Mouse (Mus musculus) heart, embryonic 15.5 days (tissue): ENCODE results near the gene Rpl27a. TPM values are rescaled to one million over a fixed set of nuclear protein-coding genes. Genes with fewer than 3 reads are reported as not detected.

Source experiments
- ATAC-seq: fragments of 200-750 bp; cut with Nextera tagmentation; replicated peaks from 2 replicates; pipeline ENCODE4 v1.8.0; 2017; ENCODE audit warnings: low read depth, moderate TSS enrichment; ENCODE audit not compliant: insufficient number of reproducible peaks, insufficient read depth, low FRiP score
- H3K27ac ChIP-seq: fragments of 300-500 bp; sonication (generic); 2 replicates; pipeline ENCODE4 v1.5.1; 2015; ENCODE audit warnings: mild to moderate bottlenecking, inconsistent platforms
- H3K27me3 ChIP-seq: fragments of 300-500 bp; sonication (generic); 2 replicates; pipeline ENCODE4 v1.6.1; 2015; ENCODE audit warnings: inconsistent platforms
- H3K36me3 ChIP-seq: fragments of 300-500 bp; sonication (generic); 2 replicates; pipeline ENCODE4 v1.6.1; 2015; ENCODE audit warnings: mild to moderate bottlenecking, inconsistent platforms
- H3K4me1 ChIP-seq: fragments of 300-500 bp; sonication (generic); replicated peaks from 2 replicates; pipeline ENCODE4 v1.6.1; 2015; ENCODE audit warnings: inconsistent platforms
- H3K4me2 ChIP-seq: fragments of 300-500 bp; sonication (generic); 2 replicates; pipeline ENCODE4 v1.6.1; 2015; ENCODE audit warnings: inconsistent platforms, mild to moderate bottlenecking, moderate library complexity
- H3K4me3 ChIP-seq: fragments of 300-500 bp; sonication (generic); 2 replicates; pipeline ENCODE4 v1.5.1; 2015; ENCODE audit warnings: mild to moderate bottlenecking, inconsistent platforms
- H3K9ac ChIP-seq: fragments of 300-500 bp; sonication (generic); 2 replicates; pipeline ENCODE4 v1.6.1; 2015; ENCODE audit warnings: mild to moderate bottlenecking, inconsistent platforms
- H3K9me3 ChIP-seq: fragments of 300-500 bp; sonication (generic); replicated peaks from 2 replicates; pipeline ENCODE4 v1.6.1; 2016; ENCODE audit warnings: inconsistent platforms
- WGBS: fragments of 180-500 bp; shearing (Covaris S2); methylation state at CpG from one replicate; pipeline ENCODE4 v1.1.7; 2015; ENCODE audit warnings: mixed read lengths; 5-methylcytosine and 5-hydroxymethylcytosine counted together
- polyA plus RNA-seq: library from polyadenylated mRNA; unstranded; fragments of >200 nt; fragmentation: Nextera tagmentation; extraction: Ambion mirVana; gene quantifications from 2 replicates; pipeline ENCODE4 v1.2.1, GENCODE M21; 2015

Rpl27a gene
- polyA plus RNA-seq, 1 experiment from 2014 or later: 72.1 TPM

GRCm38 (mm10) chr7:109541609-109542363, 22.8 kb downstream of the Rpl27a start:
- Histone ChIP-seq H3K27me3 (no peaks in the 10 kb centered on the region), H3K9me3 (no peaks in the 10 kb centered on the region), H3K4me3 (no peak overlapping the region), H3K4me2 (no peak overlapping the region), H3K4me1 (peaks cover 22% of the 10 kb centered on the region), H3K9ac (no peak overlapping the region), H3K36me3 (peaks cover 33% of the 10 kb centered on the region), H3K27ac (peak overlapping the region; percentile 51)
- WGBS: 69% methylated on average over 10 of the region's 10 CpGs
- 0 out of 2 replicates have a peak, but pooled peaks have one; percentile 9 for ATAC-seq

- Histone ChIP-seq H3K27me3 (no peaks in the 10 kb centered on the region), H3K4me2 (no peak overlapping the region), H3K27ac (peak overlapping the region; percentile 51), H3K36me3 (peaks cover 33% of the 10 kb centered on the region), H3K4me1 (peaks cover 18% of the 10 kb centered on the region), H3K4me3 (no peak overlapping the region), H3K9me3 (no peaks in the 10 kb centered on the region), H3K9ac (no peak overlapping the region)
- no peak for ATAC-seq
- WGBS: 71% methylated on average over 3 of the region's 3 CpGs
Observed at GRCm38 (mm10) chr7:109542364-109542628, 23.3 kb downstream of the Rpl27a start.

- ATAC-seq: no peak
Observed at GRCm38 (mm10) chr7:109544792-109545191, 25.8 kb downstream of the Rpl27a start.

GRCm38 (mm10) chr7:109545255-109545993, 26.5 kb downstream of the Rpl27a start:
- ATAC-seq: no peak
- peak overlapping the region; percentile 60 for H3K27ac ChIP-seq

More at GRCm38 (mm10) chr7:109544792-109545191, 25.8 kb downstream of the Rpl27a start:
- Histone ChIP-seq H3K9me3 (no peaks in the 10 kb centered on the region), H3K4me1 (peaks cover 22% of the 10 kb centered on the region), H3K27me3 (no peaks in the 10 kb centered on the region), H3K4me2 (no peak overlapping the region), H3K4me3 (no peak overlapping the region), H3K9ac (no peak overlapping the region), H3K36me3 (peaks cover 21% of the 10 kb centered on the region), H3K27ac (peak overlapping the region; percentile 60)
- WGBS: 63% methylated on average over 5 of the region's 5 CpGs

GRCm38 (mm10) chr7:109546186-109546585, 27.2 kb downstream of the Rpl27a start:
- H3K4me2 ChIP-seq: no peak overlapping the region
- WGBS: 88% methylated on average over 2 of the region's 2 CpGs
- H3K36me3 ChIP-seq: peaks cover 11% of the 10 kb centered on the region
- H3K9ac ChIP-seq: no peak overlapping the region
- H3K27ac ChIP-seq: no peak overlapping the region
- no peaks in the 10 kb centered on the region for H3K9me3 ChIP-seq
- H3K27me3 ChIP-seq: no peaks in the 10 kb centered on the region
- H3K4me3 ChIP-seq: no peak overlapping the region
- ATAC-seq: no peak
- peaks cover 29% of the 10 kb centered on the region for H3K4me1 ChIP-seq

More at GRCm38 (mm10) chr7:109545255-109545993, 26.5 kb downstream of the Rpl27a start:
- WGBS: 61% methylated on average over 10 of the region's 10 CpGs
- peaks cover 19% of the 10 kb centered on the region for H3K36me3 ChIP-seq
- peaks cover 23% of the 10 kb centered on the region for H3K4me1 ChIP-seq
- H3K9me3 ChIP-seq: no peaks in the 10 kb centered on the region
- no peak overlapping the region for H3K9ac ChIP-seq
- no peak overlapping the region for H3K4me2 ChIP-seq
- no peaks in the 10 kb centered on the region for H3K27me3 ChIP-seq
- H3K4me3 ChIP-seq: no peak overlapping the region

- WGBS: 81% methylated on average over 5 of the region's 5 CpGs
- H3K27ac ChIP-seq: no peak overlapping the region
Observed at GRCm38 (mm10) chr7:109546726-109547125, 27.8 kb downstream of the Rpl27a start.

GRCm38 (mm10) chr7:109559536-109559935, 40.6 kb downstream of the Rpl27a start:
- no peaks in the 10 kb centered on the region for H3K27me3 ChIP-seq
- H3K4me1 ChIP-seq: peaks cover 43% of the 10 kb centered on the region
- no peaks in the 10 kb centered on the region for H3K9me3 ChIP-seq
- 16% methylated on average over 6 of the region's 6 CpGs for WGBS
- no peaks in the 10 kb centered on the region; the same call in 1 of the 2 replicates for H3K36me3 ChIP-seq
- no peak overlapping the region for H3K4me3 ChIP-seq
- H3K9ac ChIP-seq: peak overlapping the region; percentile 16; the same call in 1 of the 2 replicates
- ATAC-seq: peak; percentile 81
- peak overlapping the region; percentile 78 for H3K27ac ChIP-seq
- no peak overlapping the region for H3K4me2 ChIP-seq

More at GRCm38 (mm10) chr7:109546726-109547125, 27.8 kb downstream of the Rpl27a start:
- no peak overlapping the region for H3K4me2 ChIP-seq
- H3K27me3 ChIP-seq: no peaks in the 10 kb centered on the region
- H3K36me3 ChIP-seq: peaks cover 10% of the 10 kb centered on the region
- no peak overlapping the region for H3K9ac ChIP-seq
- H3K4me1 ChIP-seq: peaks cover 29% of the 10 kb centered on the region
- H3K4me3 ChIP-seq: no peak overlapping the region
- no peaks in the 10 kb centered on the region for H3K9me3 ChIP-seq
- ATAC-seq: no peak

GRCm38 (mm10) chr7:109561466-109562153, 42.7 kb downstream of the Rpl27a start:
- H3K4me2 ChIP-seq: no peak overlapping the region
- H3K4me1 ChIP-seq: peaks cover 43% of the 10 kb centered on the region
- no peak overlapping the region for H3K9ac ChIP-seq
- H3K27me3 ChIP-seq: no peaks in the 10 kb centered on the region
- H3K4me3 ChIP-seq: no peak overlapping the region
- no peaks in the 10 kb centered on the region for H3K9me3 ChIP-seq
- H3K36me3 ChIP-seq: no peaks in the 10 kb centered on the region
- H3K27ac ChIP-seq: peak overlapping the region; percentile 65
- ATAC-seq: no peak
- WGBS: 45% methylated on average over 8 of the region's 8 CpGs

GRCm38 (mm10) chr7:109562154-109562599, 43.2 kb downstream of the Rpl27a start:
- no peak for ATAC-seq
- no peaks in the 10 kb centered on the region for H3K9me3 ChIP-seq
- peaks cover 49% of the 10 kb centered on the region for H3K4me1 ChIP-seq
- peak overlapping the region; percentile 65 for H3K27ac ChIP-seq
- no peaks in the 10 kb centered on the region for H3K36me3 ChIP-seq
- no peak overlapping the region for H3K4me3 ChIP-seq
- 27% methylated on average over 4 of the region's 4 CpGs for WGBS
- peak overlapping the region; percentile 21 for H3K4me2 ChIP-seq
- no peak overlapping the region for H3K9ac ChIP-seq
- no peaks in the 10 kb centered on the region for H3K27me3 ChIP-seq

GRCm38 (mm10) chr7:109562676-109563075, 43.7 kb downstream of the Rpl27a start:
- Histone ChIP-seq H3K4me2 (peak overlapping the region; percentile 21), H3K9ac (no peak overlapping the region), H3K27ac (peak overlapping the region; percentile 65), H3K36me3 (no peaks in the 10 kb centered on the region), H3K4me1 (peaks cover 54% of the 10 kb centered on the region), H3K27me3 (no peaks in the 10 kb centered on the region), H3K4me3 (no peak overlapping the region), H3K9me3 (no peaks in the 10 kb centered on the region)
- ATAC-seq: no peak
- WGBS: 51% methylated on average over 5 of the region's 5 CpGs

GRCm38 (mm10) chr7:109563775-109564362, 44.9 kb downstream of the Rpl27a start:
- ATAC-seq: no peak
- peak overlapping the region; percentile 65 for H3K27ac ChIP-seq
- no peak overlapping the region for H3K4me3 ChIP-seq
- H3K9ac ChIP-seq: no peak overlapping the region
- H3K4me2 ChIP-seq: no peak overlapping the region
- WGBS: 65% methylated on average over 4 of the region's 4 CpGs
- H3K9me3 ChIP-seq: no peaks in the 10 kb centered on the region
- H3K36me3 ChIP-seq: 0 out of 2 replicates have a peak, but pooled peaks cover 3% of the 10 kb centered on the region
- no peaks in the 10 kb centered on the region for H3K27me3 ChIP-seq
- peaks cover 62% of the 10 kb centered on the region for H3K4me1 ChIP-seq
